Mouse (Mus musculus) brain, embryonic 14.5 days (tissue): ENCODE measurements at regions not wholly inside any gene's neighbourhood (a gene's known extent, or its start where the extent isn't known, plus 50 kb on each side); places are given as distances from the start of the nearest gene placed in this dataset.

ENCODE experiments used
- CTCF ChIP-seq: fragments of 200-500 bp; IDR thresholded peaks from 2 replicates; pipeline ENCODE4 v1.5.1; 2012; ENCODE audit warnings: inconsistent platforms, mild to moderate bottlenecking, moderate library complexity, borderline replicate concordance; ENCODE audit not compliant: insufficient read depth, insufficient read length; ENCODE audit errors: extremely low read depth
- POLR2A ChIP-seq: fragments of 200-500 bp; IDR thresholded peaks from 2 replicates; pipeline ENCODE4 v1.6.1; 2012; ENCODE audit warnings: mild to moderate bottlenecking, inconsistent platforms, borderline replicate concordance; ENCODE audit not compliant: poor library complexity, insufficient read depth, insufficient read length, severe bottlenecking; ENCODE audit errors: extremely low read depth

DNA sequence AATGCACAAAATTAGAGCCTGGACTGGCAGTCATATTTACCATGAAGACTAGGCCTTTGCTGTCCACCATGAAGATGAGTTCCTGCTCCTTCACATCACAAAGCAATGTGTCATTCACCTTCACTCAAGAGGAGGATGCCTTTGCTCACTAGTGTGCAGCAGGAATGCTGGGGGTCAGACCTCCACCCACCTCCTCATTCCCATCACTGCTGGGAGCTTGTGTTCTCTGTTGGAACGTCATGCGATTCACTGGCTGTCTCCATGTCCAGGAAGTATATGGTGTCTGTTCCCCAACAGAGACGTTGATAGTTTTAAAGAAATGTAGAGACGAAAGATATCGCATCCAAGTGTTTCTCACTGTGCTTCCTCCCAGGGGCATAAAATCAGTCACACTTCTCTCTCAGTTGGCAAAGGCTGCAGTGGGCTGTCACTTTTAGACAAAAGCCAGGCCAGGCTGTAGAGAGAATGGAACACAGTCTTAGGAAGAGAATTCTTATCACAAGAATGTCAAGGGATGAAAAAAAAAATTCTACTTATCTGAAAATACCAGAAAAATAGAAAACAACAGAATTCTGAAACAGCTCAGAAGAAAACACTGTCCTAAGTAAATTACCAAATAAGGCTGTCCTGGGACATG is 52.0 kb upstream of the Frem1 start:
- TF ChIP-seq CTCF: no peak
- no peak for TF ChIP-seq POLR2A
